Mouse (Mus musculus): Measurements from ENCODE around the gene Gm15557. TPM values are rescaled to one million over a fixed set of nuclear protein-coding genes. Genes with fewer than 3 reads are reported as not detected.

Gene Gm15557
- polyA plus RNA-seq, 1 experiment from 2014 or later: not detected

Other genes starting within 250 kb of the Gm15557 start
- 152 and 157 TPM in 2 replicates for gene Trpc4ap, start 248.3 kb upstream of the Gm15557 start, polyA plus RNA-seq (2015; fragmentation: Nextera tagmentation; extraction: Ambion mirVana)
- 46.3 and 49.6 TPM in 2 replicates for gene Edem2, start 211.3 kb upstream of the Gm15557 start, polyA plus RNA-seq (2015; fragmentation: Nextera tagmentation; extraction: Ambion mirVana)
- gene Gm17581, start 204.9 kb upstream of the Gm15557 start, polyA plus RNA-seq (2015; fragmentation: Nextera tagmentation; extraction: Ambion mirVana): not detected in 2 replicates
- 2.4 and 2.8 TPM in 2 replicates for gene Procr, start 189.6 kb upstream of the Gm15557 start, polyA plus RNA-seq (2015; fragmentation: Nextera tagmentation; extraction: Ambion mirVana)
- 16.4 and 16.7 TPM in 2 replicates for gene Mmp24, start 165.4 kb upstream of the Gm15557 start, polyA plus RNA-seq (2015; fragmentation: Nextera tagmentation; extraction: Ambion mirVana)
- 38.9 and 44.0 TPM in 2 replicates for gene BC029722, start 121.3 kb upstream of the Gm15557 start, polyA plus RNA-seq (2015; fragmentation: Nextera tagmentation; extraction: Ambion mirVana)
- gene Eif6, start 113.8 kb upstream of the Gm15557 start, polyA plus RNA-seq (2015; fragmentation: Nextera tagmentation; extraction: Ambion mirVana): 134 and 136 TPM in 2 replicates
- 0.49 and 0.51 TPM in 2 replicates for gene Fam83c, start 105.9 kb upstream of the Gm15557 start, polyA plus RNA-seq (2015; fragmentation: Nextera tagmentation; extraction: Ambion mirVana)
- gene Uqcc1, start 10.4 kb upstream of the Gm15557 start, polyA plus RNA-seq (2015; fragmentation: Nextera tagmentation; extraction: Ambion mirVana): 63.3 and 66.8 TPM in 2 replicates
- gene Gdf5, start 4.6 kb downstream of the Gm15557 start, polyA plus RNA-seq (2015; fragmentation: Nextera tagmentation; extraction: Ambion mirVana): 0.95 and 1.8 TPM in 2 replicates
- 13.3 and 13.7 TPM in 2 replicates for gene Cep250, start 15.7 kb downstream of the Gm15557 start, polyA plus RNA-seq (2015; fragmentation: Nextera tagmentation; extraction: Ambion mirVana)
- 1.2 and 1.3 TPM in 2 replicates for gene 6430550D23Rik, start 67.2 kb downstream of the Gm15557 start, polyA plus RNA-seq (2015; fragmentation: Nextera tagmentation; extraction: Ambion mirVana)
- 407 and 448 TPM in 2 replicates for gene Ergic3, start 67.3 kb downstream of the Gm15557 start, polyA plus RNA-seq (2015; fragmentation: Nextera tagmentation; extraction: Ambion mirVana)
- 0.30 TPM in 1 of 2 replicates, not detected in the other for gene Fer1l4, start 112.2 kb downstream of the Gm15557 start, polyA plus RNA-seq (2015; fragmentation: Nextera tagmentation; extraction: Ambion mirVana)
- gene Spag4, start 124.4 kb downstream of the Gm15557 start, polyA plus RNA-seq (2015; fragmentation: Nextera tagmentation; extraction: Ambion mirVana): 7.2 and 7.8 TPM in 2 replicates
- gene Cpne1, start 171.2 kb downstream of the Gm15557 start, polyA plus RNA-seq (2015; fragmentation: Nextera tagmentation; extraction: Ambion mirVana): 23.2 and 25.8 TPM in 2 replicates
- 26.2 and 30.1 TPM in 2 replicates for gene Rbm12, start 171.2 kb downstream of the Gm15557 start, polyA plus RNA-seq (2015; fragmentation: Nextera tagmentation; extraction: Ambion mirVana)
- gene Gm28036, start 186.4 kb downstream of the Gm15557 start, polyA plus RNA-seq (2015; fragmentation: Nextera tagmentation; extraction: Ambion mirVana): 21.8 and 22.3 TPM in 2 replicates
- gene Romo1, start 203.3 kb downstream of the Gm15557 start, polyA plus RNA-seq (2015; fragmentation: Nextera tagmentation; extraction: Ambion mirVana): 381 and 383 TPM in 2 replicates
- gene Nfs1, start 203.5 kb downstream of the Gm15557 start, polyA plus RNA-seq (2015; fragmentation: Nextera tagmentation; extraction: Ambion mirVana): 35.3 and 37.6 TPM in 2 replicates
- 406 and 441 TPM in 2 replicates for gene Rbm39, start 239.5 kb downstream of the Gm15557 start, polyA plus RNA-seq (2015; fragmentation: Nextera tagmentation; extraction: Ambion mirVana)

Data from midbrain, embryonic 16.5 days (tissue).